Mouse (Mus musculus) small intestine, adult 2 months (tissue): ENCODE data around the gene Mex3a.

Experiments used
- CTCF ChIP-seq: fragments of 200-500 bp; IDR thresholded peaks from 2 replicates; pipeline ENCODE4 v1.5.1; 2012; ENCODE audit warnings: low read depth, mild to moderate bottlenecking, control low read depth, inconsistent platforms, low read length, moderate library complexity, mixed read lengths; ENCODE audit not compliant: insufficient replicate concordance, insufficient read length; ENCODE audit errors: extremely low read depth
- POLR2A ChIP-seq: fragments of 200-500 bp; IDR thresholded peaks from 2 replicates; pipeline ENCODE4 v1.6.1; 2012; ENCODE audit warnings: low read depth, mild to moderate bottlenecking, control low read depth, inconsistent platforms, low read length, moderate library complexity

GRCm38 (mm10) chr3:88505765-88506164 lies 26.4 kb upstream of the Mex3a start:
- TF ChIP-seq CTCF, result no peak
- no peak for TF ChIP-seq POLR2A
